Mouse (Mus musculus): ENCODE results near the gene Kifc3. TPM values are rescaled to one million over a fixed set of nuclear protein-coding genes. Genes with fewer than 3 reads are reported as not detected.
"Not testable (repeated sequence)": the region's sequence is repeated elsewhere in the genome, so short reads cannot be mapped to it uniquely, and the experiment has no call there.

Gene Kifc3
- polyA plus RNA-seq, 1 experiment from 2014 or later: 28.6 TPM

DNA sequence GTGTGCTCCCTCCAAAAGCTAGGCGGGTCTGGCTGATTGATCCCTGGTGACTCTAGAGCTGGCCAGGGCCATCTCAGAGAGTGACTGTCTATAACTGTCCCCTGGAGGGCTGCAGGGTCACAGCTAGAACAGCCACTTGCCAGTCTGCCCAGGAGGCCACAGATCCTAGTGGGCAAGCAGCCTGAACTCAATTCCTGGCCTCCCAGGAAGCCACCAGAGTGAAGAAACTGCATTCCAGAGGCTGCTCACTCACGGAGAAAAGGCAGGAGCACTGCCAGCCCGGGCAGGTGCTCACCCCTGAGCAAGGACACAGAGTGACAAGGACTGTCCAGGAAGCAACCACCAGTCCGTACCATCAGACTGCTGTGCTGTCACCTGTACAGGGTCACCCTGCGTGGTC, 34.9 kb downstream of the Kifc3 start:
- no peak for ATAC-seq
- 64% methylated on average over 5 of the region's 5 CpGs for WGBS
- no peak overlapping the region for H3K27ac ChIP-seq

GRCm38 (mm10) chr8:95166400-95166799, 36.2 kb downstream of the Kifc3 start:
- no peak overlapping the region for H3K4me3 ChIP-seq (replicated peaks)
- no peak for ATAC-seq
- H3K9me3 ChIP-seq: no peaks in the 10 kb centered on the region
- H3K4me2 ChIP-seq (replicated peaks): no peak overlapping the region
- H3K4me1 ChIP-seq (replicated peaks): no peaks in the 10 kb centered on the region
- WGBS: 84% methylated on average over 7 of the region's 7 CpGs
- no peaks in the 10 kb centered on the region for H3K27me3 ChIP-seq (replicated peaks)
- no peak overlapping the region for H3K27ac ChIP-seq
- H3K36me3 ChIP-seq: no peaks in the 10 kb centered on the region
- H3K9ac ChIP-seq: no peak overlapping the region

More for the DNA sequence above, 34.9 kb downstream of the Kifc3 start:
- Histone ChIP-seq H3K9me3 (no peaks in the 10 kb centered on the region), H3K4me2 (replicated peaks) (no peak overlapping the region), H3K36me3 (no peaks in the 10 kb centered on the region), H3K4me3 (replicated peaks) (no peak overlapping the region), H3K27me3 (replicated peaks) (no peaks in the 10 kb centered on the region), H3K4me1 (replicated peaks) (no peaks in the 10 kb centered on the region), H3K9ac (no peak overlapping the region)

GRCm38 (mm10) chr8:95165923-95166322, 36.7 kb downstream of the Kifc3 start:
- Histone ChIP-seq H3K27me3 (replicated peaks) (no peaks in the 10 kb centered on the region), H3K36me3 (no peaks in the 10 kb centered on the region), H3K4me3 (replicated peaks) (no peak overlapping the region), H3K27ac (no peak overlapping the region), H3K4me1 (replicated peaks) (no peaks in the 10 kb centered on the region), H3K9ac (no peak overlapping the region), H3K4me2 (replicated peaks) (no peak overlapping the region), H3K9me3 (no peaks in the 10 kb centered on the region)
- ATAC-seq: no peak
- WGBS: 78% methylated on average over 11 of the region's 11 CpGs

- Histone ChIP-seq H3K36me3 (no peaks in the 10 kb centered on the region), H3K4me2 (replicated peaks) (no peak overlapping the region), H3K27ac (no peak overlapping the region), H3K4me1 (replicated peaks) (no peaks in the 10 kb centered on the region), H3K9ac (no peak overlapping the region), H3K4me3 (replicated peaks) (no peak overlapping the region), H3K9me3 (no peaks in the 10 kb centered on the region), H3K27me3 (replicated peaks) (no peaks in the 10 kb centered on the region)
- 50% methylated on average over 7 of the region's 7 CpGs for WGBS
- ATAC-seq: no peak
These were observed 38.1 kb downstream of the Kifc3 start for GRCm38 (mm10) chr8:95164469-95164868.

DNA sequence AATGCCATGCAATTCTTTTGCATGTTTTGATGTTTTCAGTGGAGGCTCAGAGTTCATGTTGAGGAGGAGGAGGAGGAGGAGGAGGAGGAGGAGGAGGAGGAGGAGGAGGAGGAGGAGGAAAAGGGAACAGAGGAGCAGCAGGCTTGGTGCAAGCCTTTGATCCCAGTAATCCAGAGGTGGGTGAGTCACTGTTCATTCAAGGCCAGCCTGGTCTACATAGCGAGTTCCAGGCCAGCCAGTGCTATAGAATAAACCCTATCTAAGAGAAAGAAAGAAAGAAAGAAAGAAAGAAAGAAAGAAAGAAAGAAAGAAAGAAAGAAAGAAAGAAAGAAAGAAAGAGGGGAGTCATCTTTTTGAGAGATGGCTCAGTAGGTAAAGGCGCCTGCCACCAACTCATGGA, 38.6 kb downstream of the Kifc3 start:
- not testable (repeated sequence) for H3K4me3 ChIP-seq (replicated peaks); H3K9me3 ChIP-seq; H3K27me3 ChIP-seq (replicated peaks); H3K36me3 ChIP-seq; ATAC-seq; H3K4me2 ChIP-seq (replicated peaks); H3K9ac ChIP-seq; H3K4me1 ChIP-seq (replicated peaks); H3K27ac ChIP-seq
- WGBS: 82% methylated on average over 2 of the region's 2 CpGs

DNA sequence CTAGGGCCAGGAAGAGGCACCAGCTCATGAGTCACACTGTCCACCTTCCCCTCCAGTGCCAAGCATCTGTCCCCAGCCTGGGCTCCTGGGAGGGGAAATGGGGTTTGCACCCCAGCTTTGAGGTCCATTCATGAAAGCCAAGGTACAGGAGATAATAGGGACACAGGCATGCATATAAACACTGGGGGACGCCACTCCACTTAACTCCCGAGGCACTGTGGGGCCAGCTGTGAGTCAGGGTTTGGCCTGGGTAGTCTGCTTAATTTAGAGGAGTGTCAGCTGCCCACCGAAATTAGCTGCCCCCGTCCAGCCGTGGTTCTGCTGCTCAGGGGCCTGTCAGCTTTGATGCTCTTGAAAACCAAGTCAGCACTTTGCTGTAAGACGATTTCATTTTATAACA, 39.8 kb downstream of the Kifc3 start:
- ATAC-seq: no peak

GRCm38 (mm10) chr8:95159344-95159743, 43.3 kb downstream of the Kifc3 start:
- WGBS: 77% methylated on average over 3 of the region's 3 CpGs
- H3K4me2 ChIP-seq (replicated peaks): no peak overlapping the region
- no peak overlapping the region for H3K4me3 ChIP-seq (replicated peaks)
- H3K27me3 ChIP-seq (replicated peaks): no peaks in the 10 kb centered on the region
- H3K4me1 ChIP-seq (replicated peaks): no peaks in the 10 kb centered on the region
- no peaks in the 10 kb centered on the region for H3K9me3 ChIP-seq
- no peaks in the 10 kb centered on the region for H3K36me3 ChIP-seq
- no peak overlapping the region for H3K9ac ChIP-seq
- no peak for ATAC-seq
- H3K27ac ChIP-seq: no peak overlapping the region

More for the DNA sequence above, 39.8 kb downstream of the Kifc3 start:
- no peaks in the 10 kb centered on the region for H3K4me1 ChIP-seq (replicated peaks)
- H3K4me2 ChIP-seq (replicated peaks): no peak overlapping the region
- WGBS: 44% methylated on average over 6 of the region's 6 CpGs
- H3K4me3 ChIP-seq (replicated peaks): no peak overlapping the region
- H3K9me3 ChIP-seq: no peaks in the 10 kb centered on the region
- no peaks in the 10 kb centered on the region for H3K27me3 ChIP-seq (replicated peaks)
- H3K27ac ChIP-seq: no peak overlapping the region
- H3K36me3 ChIP-seq: no peaks in the 10 kb centered on the region
- H3K9ac ChIP-seq: no peak overlapping the region

DNA sequence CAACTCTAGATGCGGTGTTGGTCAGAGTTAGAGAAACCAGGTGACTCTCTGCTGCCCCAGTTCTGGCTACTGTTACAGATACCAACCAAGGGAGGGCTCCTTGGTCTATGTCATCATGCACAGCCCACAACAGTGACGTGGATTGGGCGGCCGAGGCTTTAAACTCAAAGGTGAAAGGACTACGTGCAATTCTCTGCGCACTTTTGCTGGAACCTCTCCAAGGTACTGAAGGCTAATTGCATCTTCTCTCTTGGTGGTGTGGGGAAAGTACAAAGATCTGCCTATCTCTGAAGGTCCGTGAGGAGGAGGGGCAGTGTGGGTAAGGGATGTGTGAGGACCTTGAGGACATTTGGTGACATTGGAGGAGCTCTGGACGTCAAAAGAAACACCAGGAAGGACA, 44.0 kb downstream of the Kifc3 start:
- Histone ChIP-seq H3K4me2 (replicated peaks) (no peak overlapping the region), H3K27me3 (replicated peaks) (no peaks in the 10 kb centered on the region), H3K27ac (no peak overlapping the region), H3K9ac (no peak overlapping the region), H3K36me3 (no peaks in the 10 kb centered on the region), H3K4me1 (replicated peaks) (no peaks in the 10 kb centered on the region), H3K4me3 (replicated peaks) (no peak overlapping the region), H3K9me3 (no peaks in the 10 kb centered on the region)
- WGBS: 68% methylated on average over 8 of the region's 8 CpGs
- ATAC-seq: no peak

DNA sequence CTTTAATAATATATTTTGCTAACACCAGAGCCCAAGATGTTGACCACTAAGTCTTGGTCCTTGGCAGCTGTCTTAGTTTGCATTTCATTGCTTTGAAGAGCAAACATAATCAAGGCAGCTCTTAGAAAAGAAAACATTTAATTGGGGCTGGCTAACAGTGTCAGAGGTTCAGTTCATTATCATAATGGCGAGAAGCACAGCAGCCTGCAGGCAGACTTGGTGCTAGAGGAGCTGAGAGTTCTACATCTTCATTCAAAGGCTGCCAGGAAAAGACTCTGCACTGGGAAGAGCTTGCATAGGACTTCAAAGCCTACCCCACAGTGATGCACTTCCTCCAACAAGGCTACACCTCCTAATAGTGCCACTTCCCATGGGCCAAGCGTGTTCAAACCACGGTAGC, 45.5 kb downstream of the Kifc3 start:
- Histone ChIP-seq H3K4me3 (replicated peaks) (no peak overlapping the region), H3K9ac (no peak overlapping the region), H3K4me1 (replicated peaks) (no peaks in the 10 kb centered on the region), H3K27ac (no peak overlapping the region), H3K4me2 (replicated peaks) (no peak overlapping the region), H3K27me3 (replicated peaks) (no peaks in the 10 kb centered on the region), H3K9me3 (no peaks in the 10 kb centered on the region), H3K36me3 (no peaks in the 10 kb centered on the region)
- 67% methylated on average over 3 of the region's 3 CpGs for WGBS
- ATAC-seq: no peak

DNA sequence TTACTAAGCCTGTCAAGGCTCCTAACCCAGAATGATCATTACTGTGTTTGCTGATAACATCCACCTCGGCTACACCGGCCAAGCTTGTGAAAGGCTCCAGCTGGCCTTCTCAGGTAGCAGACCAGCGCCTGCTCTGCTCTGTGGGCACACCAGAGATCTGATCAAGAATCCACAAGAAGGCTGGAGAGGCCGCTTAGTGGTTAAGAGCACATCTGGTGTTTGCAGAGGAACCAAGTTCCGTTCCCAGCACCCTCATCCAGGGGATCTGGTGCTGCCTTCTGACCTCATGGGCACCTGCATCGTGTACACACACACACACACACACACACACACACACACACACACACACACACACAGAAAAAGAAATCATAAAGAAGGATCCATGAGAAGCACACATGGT, 46.5 kb downstream of the Kifc3 start:
- ATAC-seq: peak; percentile 46
- no peak overlapping the region for H3K4me2 ChIP-seq (replicated peaks)

DNA sequence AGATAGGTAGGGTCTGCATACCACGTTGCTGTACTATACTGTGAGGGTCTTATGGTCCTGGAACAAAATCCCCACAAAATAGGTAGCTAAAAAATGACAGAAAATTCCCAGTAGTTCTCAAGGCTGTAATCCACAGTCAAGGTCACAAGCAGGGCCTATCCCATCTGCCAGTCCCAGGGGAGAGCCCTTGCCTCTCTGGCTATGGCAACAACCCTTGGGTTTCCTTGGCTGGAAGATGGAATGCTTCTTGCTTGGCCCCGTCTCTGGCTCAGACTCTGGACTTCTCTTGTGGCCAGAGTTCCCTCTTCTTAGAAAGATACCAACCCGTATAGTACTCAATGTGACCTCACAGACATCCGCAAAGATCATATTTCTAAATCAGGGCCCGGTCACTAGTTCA, 47.3 kb downstream of the Kifc3 start:
- Histone ChIP-seq H3K27me3 (replicated peaks) (no peaks in the 10 kb centered on the region), H3K4me1 (replicated peaks) (0 out of 2 replicates have a peak, but pooled peaks cover 5% of the 10 kb centered on the region), H3K36me3 (no peaks in the 10 kb centered on the region), H3K4me2 (replicated peaks) (no peak overlapping the region), H3K9me3 (no peaks in the 10 kb centered on the region), H3K9ac (no peak overlapping the region), H3K27ac (no peak overlapping the region), H3K4me3 (replicated peaks) (no peak overlapping the region)
- ATAC-seq: no peak
- WGBS: 86% methylated on average over 5 of the region's 5 CpGs

More for the DNA sequence above, 46.5 kb downstream of the Kifc3 start:
- Histone ChIP-seq H3K4me1 (replicated peaks) (0 out of 2 replicates have a peak, but pooled peaks cover 5% of the 10 kb centered on the region), H3K9me3 (no peaks in the 10 kb centered on the region), H3K27ac (no peak overlapping the region), H3K36me3 (no peaks in the 10 kb centered on the region), H3K4me3 (replicated peaks) (no peak overlapping the region), H3K9ac (no peak overlapping the region), H3K27me3 (replicated peaks) (no peaks in the 10 kb centered on the region)
- WGBS: 75% methylated on average over 6 of the region's 6 CpGs

- no peaks in the 10 kb centered on the region for H3K9me3 ChIP-seq
- ATAC-seq: peak; percentile 48; the same call in 1 of the 2 replicates
- H3K27ac ChIP-seq: no peak overlapping the region
- no peaks in the 10 kb centered on the region for H3K27me3 ChIP-seq (replicated peaks)
- no peak overlapping the region for H3K4me3 ChIP-seq (replicated peaks)
- no peak overlapping the region for H3K4me2 ChIP-seq (replicated peaks)
- H3K4me1 ChIP-seq (replicated peaks): 0 out of 2 replicates have a peak, but pooled peaks cover 5% of the 10 kb centered on the region
- H3K36me3 ChIP-seq: no peaks in the 10 kb centered on the region
- 36% methylated on average over 6 of the region's 6 CpGs for WGBS
- no peak overlapping the region for H3K9ac ChIP-seq
These were observed 48.0 kb downstream of the Kifc3 start for GRCm38 (mm10) chr8:95154654-95155053.

DNA sequence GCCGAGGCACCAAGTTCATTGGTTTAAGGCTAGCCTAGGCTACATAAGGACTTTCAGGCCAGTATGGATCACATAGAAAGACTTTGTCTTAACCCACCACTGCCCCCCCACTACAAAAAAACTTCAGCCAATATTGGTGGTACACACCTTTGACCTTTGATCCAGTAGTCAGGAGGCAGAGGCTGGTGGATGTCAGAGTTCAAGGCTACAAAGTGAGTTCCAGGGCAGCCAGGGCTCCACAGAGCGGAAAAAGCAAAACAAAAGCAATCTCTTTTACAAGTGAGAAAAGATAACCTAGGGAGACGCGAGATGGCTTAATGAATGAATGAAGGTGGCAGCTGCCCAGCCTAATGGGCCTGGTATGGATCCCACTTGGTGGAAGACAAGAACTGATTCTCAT, 48.6 kb downstream of the Kifc3 start:
- H3K9me3 ChIP-seq: no peaks in the 10 kb centered on the region
- H3K27me3 ChIP-seq (replicated peaks): no peaks in the 10 kb centered on the region
- no peaks in the 10 kb centered on the region for H3K36me3 ChIP-seq
- 0 out of 2 replicates have a peak, but pooled peaks cover 5% of the 10 kb centered on the region for H3K4me1 ChIP-seq (replicated peaks)
- no peak overlapping the region for H3K9ac ChIP-seq
- H3K4me2 ChIP-seq (replicated peaks): no peak overlapping the region
- no peak for ATAC-seq
- H3K27ac ChIP-seq: no peak overlapping the region
- H3K4me3 ChIP-seq (replicated peaks): no peak overlapping the region
- WGBS: 76% methylated on average over 4 of the region's 4 CpGs

All from intestine, embryonic 15.5 days (tissue).